Mouse (Mus musculus) cerebellum, adult 11 months (tissue): Measurements from ENCODE around the gene Arl15.

Experiments
- DNase-seq: peaks from one replicate; pipeline ENCODE4 v3.0.0; 2022

The Arl15 gene

DNA sequence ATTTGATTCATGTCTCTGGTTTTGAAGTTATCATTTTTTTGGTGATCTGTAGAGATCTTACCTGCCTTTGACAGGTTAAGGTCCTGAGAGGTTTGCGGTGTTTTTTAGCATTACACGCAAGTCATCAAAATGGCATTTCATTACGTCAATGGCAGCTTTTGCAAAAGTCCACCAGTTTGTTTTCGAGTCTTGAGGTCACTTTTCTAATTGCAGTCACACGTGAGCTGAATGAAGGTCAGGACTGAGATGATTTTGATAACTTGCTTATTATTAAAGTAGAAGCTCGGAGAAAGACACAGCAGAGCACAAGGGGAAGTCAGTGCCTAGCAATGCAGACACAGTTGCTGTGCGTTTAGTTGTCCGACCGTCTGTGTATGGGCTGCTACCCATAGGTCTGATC is 8.3 kb downstream of the Arl15 start:
- no peak for DNase-seq

DNA sequence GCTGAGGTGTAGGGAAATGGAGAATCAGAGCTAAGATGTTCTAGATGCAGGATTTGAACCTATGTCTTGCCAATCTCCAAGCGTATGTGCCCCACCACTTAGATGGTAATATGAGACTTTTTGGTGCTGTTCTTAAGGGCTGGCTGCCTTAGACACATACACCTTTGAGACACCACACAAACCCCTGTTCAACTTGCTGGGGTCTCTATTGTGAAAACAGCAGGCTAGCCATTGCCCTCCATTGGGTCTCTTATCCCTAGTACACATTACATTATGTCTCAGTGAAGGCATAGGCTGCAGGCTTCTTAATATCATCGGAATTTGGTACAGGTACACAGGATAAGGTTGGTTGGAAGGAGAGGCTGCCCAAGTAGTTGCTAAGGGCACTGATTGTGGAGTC is 16.8 kb downstream of the Arl15 start:
- DNase-seq, result no peak

DNA sequence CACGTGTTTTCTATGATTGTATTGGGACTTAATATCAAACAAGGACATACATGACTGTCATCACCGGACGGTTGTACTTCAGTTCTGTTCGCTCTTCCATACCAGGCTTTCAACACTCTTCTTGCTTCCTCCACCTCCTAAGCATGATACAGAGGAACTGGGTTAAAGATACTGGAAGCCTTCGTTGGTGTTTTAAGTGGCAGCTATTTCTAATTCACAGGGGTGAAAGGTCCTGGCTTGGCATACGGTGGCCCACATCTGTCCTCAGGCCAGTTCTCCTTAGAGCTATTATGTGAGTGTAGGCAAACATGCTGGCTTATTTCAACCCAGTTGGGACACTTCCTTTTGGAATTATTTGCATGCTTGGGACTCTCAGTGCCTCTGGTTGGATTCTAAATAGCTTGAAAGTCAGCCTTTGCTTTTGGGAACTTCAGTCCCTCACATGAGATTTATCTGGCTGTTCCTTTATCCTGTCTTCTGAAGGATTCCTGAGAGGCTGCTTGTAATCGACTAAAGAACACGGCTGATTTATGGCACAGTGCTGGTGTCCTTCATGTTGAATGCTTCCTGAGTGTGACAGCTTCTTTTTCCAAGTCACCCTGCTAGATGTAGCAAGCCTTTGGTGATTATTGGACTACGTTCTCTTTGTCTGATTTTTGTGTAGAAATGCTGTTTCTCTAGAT is 17.7 kb downstream of the Arl15 start:
- DNase-seq, result no peak

DNA sequence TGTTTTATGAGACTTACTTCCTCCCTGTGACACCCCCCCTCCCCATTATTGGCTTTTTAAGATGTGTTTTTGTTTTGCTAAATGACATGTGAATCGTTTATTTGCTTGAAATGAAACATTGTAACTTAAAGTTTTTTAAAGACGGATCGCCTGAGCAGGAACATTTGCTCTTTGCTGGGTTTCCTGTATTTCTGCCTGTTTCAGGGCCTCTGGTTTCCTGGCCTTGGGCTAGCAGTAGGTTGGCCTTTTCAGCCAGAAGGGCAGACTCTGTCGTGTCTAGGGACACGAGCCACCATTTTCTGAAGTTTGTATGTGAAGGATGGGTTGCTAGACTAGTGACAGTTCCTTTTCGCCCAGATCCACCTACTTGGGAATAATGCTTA is 18.3 kb downstream of the Arl15 start:
- DNase-seq, result no peak

DNA sequence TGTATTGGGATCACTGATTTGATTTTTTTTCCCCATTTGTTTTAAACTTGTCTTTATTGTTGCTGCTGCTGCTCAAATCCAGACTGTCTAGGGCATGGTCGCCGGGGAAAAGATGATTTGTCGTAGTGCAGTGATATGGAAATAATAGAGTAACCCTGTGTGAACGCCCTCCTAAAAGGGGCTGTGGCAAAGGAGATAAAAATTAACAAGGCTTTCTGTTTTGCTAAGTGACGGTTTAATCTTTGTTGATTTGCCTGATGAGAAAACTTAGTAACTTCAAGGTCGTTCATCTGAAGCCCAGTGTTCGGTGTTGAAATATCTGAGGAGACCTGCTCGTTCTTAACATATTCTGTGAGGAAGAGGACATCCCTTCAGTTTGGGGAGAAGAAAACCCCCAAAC is 19.8 kb downstream of the Arl15 start:
- DNase-seq, result no peak

DNA sequence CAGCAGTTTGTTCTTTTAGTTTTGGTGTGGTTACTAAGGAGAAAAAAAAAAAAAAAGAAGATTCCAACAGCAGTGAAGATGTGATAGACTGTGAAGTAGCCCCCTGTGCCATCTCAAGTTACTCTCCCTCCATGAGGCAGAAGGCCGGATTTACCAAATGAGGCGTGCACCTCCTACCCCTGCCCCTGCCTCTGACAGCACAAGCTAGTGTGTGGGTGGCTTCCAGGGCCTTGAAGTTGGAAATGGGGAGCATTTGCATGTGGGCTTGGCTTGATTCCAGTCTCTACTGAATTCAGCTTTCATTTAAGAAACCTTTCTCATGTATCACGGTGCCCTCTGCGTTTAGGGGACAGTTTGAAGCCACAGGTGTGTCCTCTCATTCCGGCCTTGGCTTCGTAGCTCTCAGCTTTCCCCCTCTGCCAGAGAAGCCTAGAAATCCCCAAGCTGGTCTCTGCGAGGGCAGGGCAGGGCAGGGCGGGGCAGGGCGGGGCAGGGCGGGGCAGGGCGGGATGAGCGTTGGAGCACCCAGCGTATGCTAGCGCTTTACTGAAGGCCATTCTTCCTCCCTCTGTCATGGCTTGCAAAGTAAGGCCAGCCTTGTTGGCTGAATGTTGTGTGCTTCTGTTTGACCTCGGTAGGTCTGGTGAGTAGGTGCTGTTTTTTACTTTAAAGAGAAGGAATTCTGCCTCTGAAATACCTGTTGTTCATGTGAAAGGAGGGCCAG is 21.6 kb downstream of the Arl15 start:
- DNase-seq, result no peak

DNA sequence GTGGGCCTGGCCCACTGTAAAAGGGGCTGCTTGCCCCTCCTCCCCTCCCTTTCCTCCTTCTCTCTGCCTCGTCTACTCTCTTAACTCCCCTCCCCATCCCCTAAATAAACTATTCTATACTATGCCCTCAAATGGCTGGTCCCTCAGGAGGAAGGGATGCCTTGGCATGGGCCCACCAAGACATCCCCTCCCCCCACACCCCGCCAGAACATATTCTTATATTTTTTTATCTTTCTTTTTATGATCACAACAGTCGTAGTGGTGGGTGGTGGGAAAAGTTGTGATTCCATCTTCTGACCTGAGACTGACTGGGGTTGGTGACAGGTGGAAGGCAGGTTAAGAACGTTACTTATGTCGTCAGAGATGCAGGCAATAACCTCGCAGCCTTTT is 22.1 kb downstream of the Arl15 start:
- no peak for DNase-seq

DNA sequence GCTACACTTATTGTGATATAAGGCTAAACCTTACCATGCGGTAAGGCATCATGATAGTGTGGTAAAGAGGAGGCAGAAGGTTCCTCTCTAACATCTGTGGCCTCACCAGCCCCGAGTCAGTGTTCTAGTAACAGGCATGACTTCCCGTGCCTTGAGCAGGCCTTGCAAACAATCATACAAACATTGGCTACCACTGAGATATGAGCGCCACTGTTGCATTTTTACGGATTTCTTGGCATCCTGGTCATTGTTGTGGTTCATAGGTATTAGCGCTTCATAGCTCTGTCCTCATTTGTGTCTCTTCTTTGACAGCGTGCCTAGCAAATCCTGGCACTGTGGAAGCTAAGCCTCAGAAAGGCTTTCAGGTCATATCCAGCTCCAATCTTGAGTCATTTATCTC is 24.7 kb downstream of the Arl15 start:
- DNase-seq, result no peak

DNA sequence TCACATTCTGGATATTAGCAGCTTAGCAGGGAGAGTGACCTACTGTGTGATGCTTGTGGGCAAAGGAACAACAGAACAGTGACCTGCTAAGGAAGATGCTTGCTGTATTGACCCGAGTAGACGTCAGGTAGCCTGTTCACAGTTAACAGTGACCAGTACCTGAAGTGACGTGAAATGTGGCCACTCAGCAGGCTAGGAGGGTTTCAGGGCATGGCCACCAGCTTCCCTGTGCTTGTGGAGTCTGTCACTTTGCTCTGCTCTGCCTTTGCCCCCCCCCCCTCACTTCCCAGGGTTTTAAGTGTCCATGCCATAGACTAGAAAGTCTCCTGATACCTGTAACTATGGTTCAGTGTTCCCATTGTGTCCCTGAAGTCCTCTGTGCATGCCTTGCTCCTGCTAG is 25.9 kb downstream of the Arl15 start:
- DNase-seq, result no peak

DNA sequence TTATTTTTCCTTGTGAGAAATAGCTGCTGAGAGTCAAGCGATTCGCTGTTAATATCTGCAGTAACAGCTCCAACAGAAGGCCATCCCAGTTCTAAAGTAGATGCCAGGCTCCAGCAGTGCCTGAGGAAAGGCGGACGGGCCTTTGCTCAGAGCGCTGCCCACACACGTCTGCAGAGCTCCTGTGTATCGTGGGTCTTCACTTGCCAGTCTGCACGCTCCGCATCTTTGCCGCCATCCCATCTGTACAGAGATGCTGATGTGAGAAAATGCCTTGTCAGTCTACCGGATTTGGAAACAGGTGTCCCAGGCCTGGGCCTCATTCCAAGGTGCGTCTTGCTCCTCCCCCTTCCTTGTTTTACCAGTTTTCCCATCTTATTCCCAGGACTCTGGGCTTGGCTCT is 27.6 kb downstream of the Arl15 start:
- DNase-seq, result no peak

DNA sequence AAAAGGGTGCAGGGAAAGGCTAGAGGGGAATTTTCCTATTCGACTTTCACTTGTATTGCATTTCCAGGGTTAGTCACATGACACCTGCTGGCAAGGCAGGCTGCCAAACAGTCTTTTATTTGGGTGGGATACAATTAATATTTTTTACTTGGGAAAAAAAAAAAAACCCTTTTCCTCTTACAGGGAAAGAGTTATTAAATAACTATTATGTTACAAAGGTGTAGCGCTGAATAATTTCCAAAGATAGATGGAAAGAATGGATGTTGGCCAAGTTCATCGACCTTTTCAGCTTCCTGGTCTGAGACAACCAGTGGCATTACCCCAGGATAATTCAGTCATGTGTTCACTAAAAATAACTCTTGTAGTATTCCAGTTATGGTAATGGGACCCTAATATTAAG is 29.7 kb downstream of the Arl15 start:
- DNase-seq, result no peak

DNA sequence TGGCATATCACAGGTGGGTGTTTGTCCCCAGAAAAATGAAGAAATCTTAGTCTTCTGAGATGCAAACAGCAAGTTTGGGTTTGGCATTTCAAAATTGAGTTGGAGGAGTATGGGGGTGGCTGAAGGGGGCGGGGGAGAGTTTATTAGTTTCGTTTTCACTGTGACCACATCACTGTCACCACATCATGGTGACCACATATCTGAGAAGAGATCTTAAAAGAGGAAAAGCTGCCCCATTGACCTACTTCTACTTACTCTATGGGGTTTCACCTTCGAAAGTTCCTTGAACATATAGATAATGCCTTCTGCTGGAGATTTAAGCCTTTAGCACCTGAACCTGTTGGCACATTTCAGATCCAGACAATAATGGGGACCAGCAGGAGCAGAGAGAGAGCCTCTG is 34.3 kb downstream of the Arl15 start:
- DNase-seq, result no peak

DNA sequence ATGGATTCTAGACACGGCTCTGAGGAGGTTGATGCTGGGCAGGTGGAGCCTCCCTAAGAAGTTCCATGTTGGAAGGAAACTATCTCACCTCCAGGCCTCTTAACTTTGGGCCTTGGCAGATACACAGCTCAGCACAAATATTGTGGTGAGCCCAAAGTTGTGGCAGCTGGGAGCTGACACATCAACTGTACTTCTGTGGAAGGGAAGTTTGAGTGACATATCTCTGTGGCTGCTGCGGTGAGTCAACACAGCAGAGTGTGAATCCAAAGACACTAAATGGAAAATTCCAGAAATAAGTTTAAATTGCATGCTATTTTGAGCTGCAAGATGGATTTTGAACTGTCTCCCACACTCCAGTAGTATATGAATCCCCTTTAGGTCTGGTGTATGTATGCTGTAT is 34.8 kb downstream of the Arl15 start:
- DNase-seq, result no peak

DNA sequence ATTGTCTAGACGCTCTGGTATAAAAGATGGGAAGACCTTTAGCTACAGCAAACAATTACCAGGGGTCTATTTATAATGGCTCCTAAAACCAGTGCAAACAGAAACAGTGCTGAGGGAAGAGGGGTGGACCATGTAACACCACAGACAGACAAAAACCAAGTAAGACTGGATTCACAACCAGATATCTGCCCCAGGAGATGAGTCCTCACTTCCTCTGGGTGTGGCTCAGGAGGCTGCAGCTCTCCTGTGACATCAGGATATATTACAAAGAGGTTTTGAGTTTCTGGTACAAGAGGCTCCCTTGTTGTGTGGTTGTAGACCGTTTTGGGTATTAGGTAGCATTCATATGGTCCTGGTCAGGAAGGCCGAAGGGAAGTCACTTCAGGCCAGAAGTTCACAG is 36.5 kb downstream of the Arl15 start:
- no peak for DNase-seq

DNA sequence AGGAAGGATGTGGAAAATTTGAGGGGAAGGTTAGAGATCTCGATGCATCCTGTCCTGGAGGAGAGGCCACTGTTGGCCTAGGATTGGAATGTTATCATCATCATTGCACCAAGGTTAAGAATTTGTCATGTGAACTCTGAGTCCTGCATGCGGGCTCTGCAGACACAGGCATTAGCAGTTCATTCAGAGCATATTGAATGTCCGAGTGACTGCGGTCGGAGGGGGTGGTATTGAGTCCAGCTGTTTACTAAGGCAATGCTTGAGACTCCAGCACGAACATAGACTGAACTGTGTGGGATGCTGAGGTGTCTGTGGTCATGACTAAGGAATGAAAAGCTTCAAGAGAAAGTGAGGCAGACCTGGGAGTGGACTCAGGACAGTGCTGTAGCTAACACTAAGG is 38.6 kb downstream of the Arl15 start:
- no peak for DNase-seq

DNA sequence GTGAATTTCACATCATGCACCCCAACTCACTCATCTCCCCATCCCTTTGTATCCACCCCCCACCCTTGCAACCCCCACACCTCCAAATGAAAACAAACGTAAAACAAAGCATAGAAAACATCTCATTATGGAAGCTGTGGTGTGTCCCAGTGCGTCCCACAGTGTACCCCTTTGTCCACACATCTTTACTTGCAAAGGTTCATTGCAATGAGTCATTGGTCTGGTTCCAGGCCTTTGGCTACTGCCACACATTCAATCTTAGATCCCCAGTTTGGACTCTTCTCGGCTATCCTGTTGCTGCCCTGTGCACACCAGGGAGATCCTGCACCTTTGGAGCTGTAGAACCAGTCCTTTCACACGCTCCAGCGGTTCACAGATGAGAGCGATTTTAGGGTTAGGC is 41.6 kb downstream of the Arl15 start:
- DNase-seq, result no peak

DNA sequence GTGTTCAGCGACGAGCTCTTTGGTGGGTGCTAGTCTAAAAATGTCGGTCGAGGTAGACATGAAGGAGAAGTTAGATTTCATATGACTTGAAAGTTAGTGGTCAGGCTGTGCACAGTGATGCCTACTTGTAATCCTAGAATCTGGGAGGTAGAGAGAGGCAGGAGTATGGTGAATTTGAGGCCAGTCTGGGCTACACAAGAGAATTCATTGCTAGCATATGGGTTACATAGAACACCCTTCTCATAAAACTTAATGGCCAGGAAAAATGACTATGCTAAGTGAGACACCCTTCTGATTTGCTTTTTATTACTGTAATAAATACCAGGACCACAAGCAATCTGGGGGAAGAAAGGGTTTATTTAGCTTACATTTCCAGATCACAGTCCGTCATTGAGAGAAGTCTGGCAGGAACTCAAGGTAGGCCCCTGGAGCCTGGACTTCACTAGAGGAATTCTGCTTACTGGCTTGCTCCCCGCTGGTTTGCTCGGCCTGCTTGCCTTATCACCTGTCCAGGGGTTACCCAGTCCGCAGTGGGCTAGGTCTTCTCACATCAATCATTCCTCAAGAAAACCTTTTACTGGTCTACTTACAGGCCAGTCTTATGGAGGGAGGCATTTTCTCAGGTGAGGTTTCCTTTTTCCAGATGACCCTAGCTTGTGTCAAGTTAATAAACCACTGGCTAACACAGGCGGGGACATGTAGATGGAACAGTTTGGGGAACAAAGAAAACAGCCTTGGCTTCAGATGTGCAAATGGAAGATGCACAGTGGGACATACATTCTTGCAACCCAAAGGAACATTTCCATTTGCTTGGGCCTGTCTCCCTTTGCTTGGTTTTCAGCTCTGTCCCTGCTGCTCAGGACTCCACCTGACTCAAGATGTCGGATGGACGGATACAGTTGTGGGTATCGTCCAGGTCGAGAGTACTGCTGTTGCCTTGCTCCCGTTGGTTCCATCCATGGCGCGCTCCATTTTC is 44.6 kb downstream of the Arl15 start:
- DNase-seq, result no peak

DNA sequence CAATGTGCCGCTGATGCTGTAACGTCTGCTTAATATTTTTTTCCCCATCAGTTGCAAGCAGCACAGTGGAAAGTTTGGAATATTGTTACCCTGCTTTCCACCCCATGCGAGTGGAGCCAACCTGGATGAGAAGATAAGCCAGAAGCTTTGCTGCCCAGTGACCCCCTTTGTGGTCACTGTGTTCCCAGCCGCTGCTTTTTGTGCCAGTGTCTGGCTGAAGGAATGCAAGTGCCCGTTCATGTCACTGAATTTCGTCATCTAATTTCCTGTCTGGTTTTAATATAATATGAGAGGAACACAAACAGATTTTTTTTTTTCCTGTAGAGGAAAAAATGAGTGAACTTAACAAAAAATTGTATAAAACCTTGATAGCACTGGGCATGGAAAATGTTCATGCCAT is 46.1 kb downstream of the Arl15 start:
- no peak for DNase-seq

DNA sequence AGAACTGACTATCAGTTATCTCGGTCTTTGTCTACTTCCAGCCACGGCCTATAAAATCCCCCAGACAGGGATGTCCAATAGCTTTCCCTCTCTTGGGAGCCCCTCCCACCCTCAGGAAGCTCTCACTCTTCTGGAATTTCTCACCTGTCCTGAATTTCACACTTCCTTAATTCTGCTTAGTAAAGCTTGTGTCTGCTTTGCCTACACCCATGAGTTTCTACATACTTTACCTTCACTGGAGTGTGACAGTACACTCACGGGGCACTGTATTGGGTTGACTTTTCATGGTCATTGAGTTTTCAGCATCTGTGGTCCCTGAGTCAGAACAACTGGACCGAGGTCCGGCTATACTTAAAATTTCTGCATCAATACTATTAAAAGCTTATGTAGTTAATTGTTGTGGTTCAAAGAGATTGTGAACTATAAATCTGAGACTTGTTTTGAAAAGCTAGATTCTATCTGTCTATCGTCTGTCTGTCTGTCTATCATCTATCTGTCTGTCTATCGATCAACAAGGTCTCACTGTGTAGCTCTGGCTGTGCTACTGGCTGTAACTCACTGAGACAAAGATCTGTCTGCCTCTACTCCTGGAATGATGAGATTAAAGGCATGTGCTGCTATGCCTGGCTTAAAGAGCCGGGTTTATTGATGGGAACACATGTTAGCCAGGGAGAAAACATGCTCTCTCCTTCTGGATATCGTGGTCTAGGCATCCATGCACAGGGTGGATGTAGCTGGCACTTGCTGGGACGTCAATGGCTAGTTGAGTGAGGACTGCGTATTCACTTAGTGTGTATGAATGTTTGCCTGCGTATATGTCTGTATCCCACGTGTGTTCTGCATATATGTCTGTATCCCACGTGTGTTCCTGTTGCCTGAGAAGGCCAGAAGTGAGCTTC is 48.4 kb downstream of the Arl15 start:
- no peak for DNase-seq

DNA sequence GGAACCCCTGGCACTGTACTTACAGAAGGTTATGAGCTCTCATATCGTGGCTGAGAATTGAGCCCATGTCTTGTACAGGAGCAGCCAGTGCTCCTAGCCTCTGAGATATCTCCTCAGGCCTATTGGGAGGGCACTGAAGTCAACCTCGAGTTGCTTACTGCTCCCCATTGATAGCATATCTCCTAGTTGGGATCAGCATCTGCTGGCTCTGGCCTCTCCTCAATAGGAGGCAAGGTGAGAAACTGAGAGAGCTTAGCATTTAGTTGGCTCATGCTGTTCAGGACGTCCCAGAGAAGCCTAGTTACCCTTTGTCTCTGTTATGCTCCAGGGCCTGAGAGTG is 49.0 kb downstream of the Arl15 start:
- DNase-seq, result no peak

DNA sequence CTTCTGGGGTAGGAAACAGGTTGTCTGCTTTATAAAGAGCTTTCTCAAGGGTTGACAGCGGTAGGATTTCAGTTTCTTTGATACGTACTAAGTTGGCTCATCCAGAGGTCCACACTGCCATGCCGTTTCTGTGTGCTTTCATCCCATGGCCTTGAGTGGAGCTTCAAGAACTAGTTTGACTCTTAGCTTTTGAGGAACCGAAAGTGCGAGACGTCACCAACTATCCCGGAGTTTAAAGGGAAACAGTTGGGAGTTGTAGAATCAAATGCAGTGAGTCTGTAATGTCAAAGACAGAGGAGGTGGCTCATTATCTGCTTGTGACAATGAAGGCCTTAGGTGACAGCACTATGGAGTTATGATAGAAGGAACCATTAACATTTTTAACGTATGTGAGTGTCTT is 49.6 kb downstream of the Arl15 start:
- DNase-seq, result no peak

DNA sequence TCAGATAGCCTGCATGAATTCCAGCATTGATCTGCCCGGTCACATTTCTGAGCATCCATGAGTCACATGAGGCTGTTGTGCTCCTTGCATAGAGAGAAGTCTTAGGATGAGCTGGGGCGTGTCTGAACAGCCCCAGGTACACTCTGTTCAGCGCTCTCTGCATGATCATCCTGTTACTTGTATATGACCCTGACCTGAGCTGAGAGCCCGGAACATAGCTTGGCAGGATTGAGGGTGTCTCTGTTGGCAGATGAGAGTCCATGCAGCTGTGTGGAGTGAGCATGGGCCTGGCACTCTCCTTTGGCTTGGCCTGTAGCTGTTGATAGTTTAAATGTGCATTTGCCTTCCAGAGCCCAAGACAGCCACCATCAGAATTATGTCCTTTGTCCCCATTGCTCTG is 50.4 kb downstream of the Arl15 start:
- DNase-seq, result no peak

DNA sequence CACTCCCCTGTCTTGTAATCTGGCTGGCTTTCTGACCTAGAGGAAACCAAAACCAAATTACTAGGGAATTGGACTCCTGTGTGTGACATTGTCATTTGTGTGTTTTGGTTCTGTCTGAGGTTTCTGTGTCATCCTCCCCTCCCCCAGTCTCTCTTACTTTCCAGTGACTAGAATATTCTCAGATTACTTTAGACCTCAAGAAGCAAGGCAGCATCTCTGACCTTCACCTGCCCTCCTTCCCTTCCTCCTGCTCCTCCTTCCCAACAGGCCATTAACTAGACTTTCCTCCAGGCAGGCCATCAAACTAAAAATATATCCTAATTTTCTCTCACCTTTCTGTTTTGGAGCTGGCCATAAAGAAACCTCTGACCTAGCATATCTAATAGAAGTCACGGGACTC is 50.9 kb downstream of the Arl15 start:
- no peak for DNase-seq
